Mouse (Mus musculus) ES-Bruce4 (cell line): ENCODE results near the gene Ankrd22. TPM values are rescaled to one million over a fixed set of nuclear protein-coding genes. Genes with fewer than 3 reads are reported as not detected.

Experiments used
- H3K27ac ChIP-seq: 2 replicates; pipeline ENCODE4 v1.5.1; 2012; ENCODE audit warnings: low read length, inconsistent platforms; ENCODE audit not compliant: insufficient read depth
- H3K27me3 ChIP-seq: 2 replicates; pipeline ENCODE4 v1.6.1; 2012; ENCODE audit warnings: mild to moderate bottlenecking, low read length, inconsistent platforms; ENCODE audit not compliant: control insufficient read depth, poor library complexity, insufficient read depth, severe bottlenecking
- H3K36me3 ChIP-seq: 2 replicates; pipeline ENCODE4 v1.6.1; 2012; ENCODE audit warnings: inconsistent platforms, mild to moderate bottlenecking, low read length, moderate library complexity; ENCODE audit not compliant: control insufficient read depth, poor library complexity, insufficient read depth, severe bottlenecking
- H3K4me1 ChIP-seq: one replicate; pipeline ENCODE4 v1.8.1; 2011; ENCODE audit warnings: low read length; ENCODE audit not compliant: control insufficient read depth, insufficient read depth
- H3K4me3 ChIP-seq: 2 replicates; pipeline ENCODE4 v1.5.1; 2011; ENCODE audit warnings: low read depth, mild to moderate bottlenecking, low read length
- H3K9ac ChIP-seq: 2 replicates; pipeline ENCODE4 v1.6.1; 2012; ENCODE audit warnings: low read depth, mild to moderate bottlenecking, inconsistent platforms; ENCODE audit not compliant: poor library complexity, severe bottlenecking
- H3K9me3 ChIP-seq: replicated peaks from 2 replicates; pipeline ENCODE4 v1.6.1; 2012; ENCODE audit warnings: mild to moderate bottlenecking, low read length, inconsistent platforms; ENCODE audit not compliant: control insufficient read depth, poor library complexity, insufficient read depth, severe bottlenecking
- CTCF ChIP-seq: IDR thresholded peaks from one replicate; pipeline ENCODE4 v1.8.1; 2011; ENCODE audit warnings: low read depth, low read length
- EP300 ChIP-seq: IDR thresholded peaks from 2 replicates; pipeline ENCODE4 v1.6.1; 2011; ENCODE audit warnings: low read depth, low read length; ENCODE audit not compliant: insufficient read depth
- POLR2A ChIP-seq: IDR thresholded peaks from one replicate; pipeline ENCODE4 v1.8.1; 2011; ENCODE audit warnings: low read length; ENCODE audit not compliant: insufficient read depth
- polyA plus RNA-seq: library from polyadenylated mRNA; stranded (reverse); fragments of >200 nt; gene quantifications from 2 replicates; pipeline ENCODE4 v1.2.4, GENCODE M21; 2011; ENCODE audit warnings: low read depth; ENCODE audit not compliant: missing spikeins, insufficient read depth, insufficient read length

Gene Ankrd22
- polyA plus RNA-seq, 1 experiment = not detected

DNA sequence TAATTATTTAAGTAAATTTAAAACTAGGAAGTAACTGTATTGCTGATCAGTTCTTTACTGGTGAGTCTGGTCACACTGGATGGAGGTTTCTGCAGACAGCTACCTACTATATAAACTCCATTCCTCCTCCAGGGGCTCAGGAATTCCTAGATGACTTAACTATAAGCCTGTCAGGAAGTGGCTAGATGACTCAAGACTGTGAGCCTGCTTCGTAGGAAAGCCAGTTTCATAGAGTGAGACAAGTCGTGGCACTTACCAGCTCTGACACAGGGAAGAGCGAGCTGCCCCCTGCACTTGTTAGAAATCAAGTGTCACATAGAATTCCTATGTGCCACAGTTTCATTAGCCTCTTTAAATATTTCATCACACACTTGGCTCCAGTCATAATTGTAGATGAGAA is 5.3 kb upstream of the Ankrd22 start:
- no peak overlapping the region for H3K9ac ChIP-seq
- no peaks in the 10 kb centered on the region for H3K27me3 ChIP-seq
- TF ChIP-seq POLR2A = no peak
- no peak for TF ChIP-seq EP300
- TF ChIP-seq CTCF = no peak
- H3K4me3 ChIP-seq = no peak overlapping the region
- H3K36me3 ChIP-seq = no peaks in the 10 kb centered on the region
- H3K27ac ChIP-seq = no peak overlapping the region
- H3K9me3 ChIP-seq = no peaks in the 10 kb centered on the region
- no peaks in the 10 kb centered on the region for H3K4me1 ChIP-seq

- H3K27me3 ChIP-seq = no peaks in the 10 kb centered on the region
- no peaks in the 10 kb centered on the region for H3K4me1 ChIP-seq
Measured at GRCm38 (mm10) chr19:34169121-34169520, 3.3 kb upstream of the Ankrd22 start.

DNA sequence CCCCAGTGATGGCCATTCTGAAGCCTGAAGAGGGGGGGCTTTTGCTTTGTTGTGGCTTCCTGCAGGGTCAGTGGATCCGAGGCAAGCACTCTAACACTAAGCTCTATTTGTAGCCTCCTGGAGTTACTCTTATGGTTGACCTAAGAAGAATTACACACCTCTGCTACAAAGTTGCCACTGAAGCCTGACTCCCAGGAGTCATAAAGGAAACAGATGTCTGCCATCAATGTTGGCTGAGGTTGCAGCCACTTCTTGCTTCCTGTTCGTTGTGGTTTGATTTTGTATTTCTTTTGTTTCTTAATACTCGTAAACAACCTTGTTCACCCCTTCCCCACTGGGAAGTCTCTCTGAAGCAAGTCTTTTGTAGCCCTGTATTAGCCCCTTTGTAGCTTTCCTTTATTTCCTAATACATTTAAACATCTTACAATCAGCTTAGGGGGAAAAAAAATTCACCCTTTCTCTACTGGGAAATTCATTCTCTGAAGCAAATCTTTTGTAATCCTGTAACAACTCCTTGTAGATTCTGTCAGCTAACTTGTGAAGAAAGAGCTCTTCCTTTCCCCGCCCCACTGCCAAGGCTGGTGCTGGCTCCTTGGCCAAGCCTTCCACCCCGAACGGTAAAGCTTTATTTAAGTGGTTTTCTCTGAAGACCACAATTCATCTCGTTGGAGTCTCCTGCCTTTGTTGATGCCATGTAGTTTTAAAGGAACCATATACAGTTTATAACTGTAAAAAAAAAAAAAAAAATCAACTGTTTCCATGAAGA is 2.2 kb upstream of the Ankrd22 start:
- TF ChIP-seq EP300 (no peak), CTCF (no peak), POLR2A (no peak)
- Histone ChIP-seq H3K27me3 (no peaks in the 10 kb centered on the region), H3K9ac (no peak overlapping the region), H3K36me3 (no peaks in the 10 kb centered on the region), H3K4me3 (no peak overlapping the region), H3K27ac (no peak overlapping the region), H3K4me1 (no peaks in the 10 kb centered on the region), H3K9me3 (no peaks in the 10 kb centered on the region)

More at GRCm38 (mm10) chr19:34169121-34169520, 3.3 kb upstream of the Ankrd22 start:
- no peaks in the 10 kb centered on the region for H3K9me3 ChIP-seq
- no peak overlapping the region for H3K4me3 ChIP-seq
- no peak overlapping the region for H3K27ac ChIP-seq
- H3K36me3 ChIP-seq = no peaks in the 10 kb centered on the region
- TF ChIP-seq EP300 = no peak
- no peak for TF ChIP-seq POLR2A
- no peak for TF ChIP-seq CTCF
- no peak overlapping the region for H3K9ac ChIP-seq

- Histone ChIP-seq H3K4me3 (no peak overlapping the region), H3K36me3 (no peaks in the 10 kb centered on the region), H3K4me1 (no peaks in the 10 kb centered on the region), H3K27ac (no peak overlapping the region), H3K27me3 (no peaks in the 10 kb centered on the region), H3K9me3 (no peaks in the 10 kb centered on the region), H3K9ac (no peak overlapping the region)
- TF ChIP-seq CTCF (no peak), EP300 (no peak), POLR2A (no peak)
Measured at GRCm38 (mm10) chr19:34166386-34166785, 533 bp upstream of the Ankrd22 start.

GRCm38 (mm10) chr19:34162693-34163092 is 3.2 kb downstream of the Ankrd22 start:
- no peak for TF ChIP-seq POLR2A
- no peak for TF ChIP-seq EP300
- no peak for TF ChIP-seq CTCF
- Histone ChIP-seq H3K27me3 (no peaks in the 10 kb centered on the region), H3K9ac (no peak overlapping the region), H3K4me1 (no peaks in the 10 kb centered on the region), H3K9me3 (no peaks in the 10 kb centered on the region), H3K4me3 (no peak overlapping the region), H3K36me3 (no peaks in the 10 kb centered on the region), H3K27ac (no peak overlapping the region)

DNA sequence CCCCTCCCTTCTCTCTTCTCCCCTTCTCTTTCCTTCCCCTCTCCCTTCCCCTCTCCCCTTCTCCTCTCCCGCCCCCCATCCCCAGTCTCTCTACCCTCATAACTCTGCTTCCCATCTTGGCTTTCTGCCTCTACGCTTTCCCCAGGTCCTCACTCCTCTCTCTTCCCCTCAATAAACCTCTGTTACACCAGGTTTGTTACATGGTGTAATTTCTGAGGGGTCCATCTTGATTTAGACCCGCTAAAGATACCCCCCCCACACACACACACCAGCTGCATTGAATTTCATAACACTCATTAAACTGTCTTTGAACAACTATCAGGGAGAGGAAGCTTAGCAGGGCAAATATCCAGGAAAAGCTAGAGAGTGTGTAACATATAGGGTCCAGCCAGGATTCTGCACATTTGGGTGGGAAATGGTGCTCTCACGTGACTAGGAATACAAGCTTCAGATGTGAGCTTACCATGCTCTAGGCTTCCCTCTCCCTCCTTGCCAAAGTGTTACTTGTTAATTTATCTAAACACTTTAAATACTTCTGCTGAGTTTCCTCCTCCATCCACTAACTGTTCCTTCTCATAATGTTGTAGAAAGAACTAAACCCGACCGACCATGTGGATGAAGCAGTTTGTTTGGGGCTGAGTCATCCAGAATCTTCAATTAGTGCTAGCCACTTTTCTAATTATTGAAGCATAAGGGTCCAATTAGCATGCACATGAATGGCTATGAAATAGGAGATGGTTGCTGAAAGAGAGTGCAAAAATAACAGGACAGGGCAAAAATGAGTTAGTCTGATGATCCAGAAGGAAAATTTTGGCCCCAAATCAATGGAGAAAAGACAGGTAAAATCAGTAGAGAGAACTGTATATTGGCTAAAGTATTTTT is 12.3 kb downstream of the Ankrd22 start:
- Histone ChIP-seq H3K9me3 (no peaks in the 10 kb centered on the region), H3K27me3 (no peaks in the 10 kb centered on the region), H3K4me3 (no peak overlapping the region), H3K27ac (no peak overlapping the region), H3K9ac (no peak overlapping the region), H3K4me1 (no peaks in the 10 kb centered on the region), H3K36me3 (no peaks in the 10 kb centered on the region)
- TF ChIP-seq EP300 (no peak), POLR2A (no peak), CTCF (no peak)
